Mouse (Mus musculus) midbrain, embryonic 13.5 days (tissue): ENCODE data around the gene Cd302. TPM values are rescaled to one million over a fixed set of nuclear protein-coding genes. Genes with fewer than 3 reads are reported as not detected.

Source experiments
- ATAC-seq: fragments of 200-750 bp; cut with Nextera tagmentation; 2 replicates; pipeline ENCODE4 v1.8.0; 2017; ENCODE audit warnings: mild to moderate bottlenecking, moderate TSS enrichment, moderate library complexity
- H3K27ac ChIP-seq: fragments of 300-500 bp; sonication (generic); 2 replicates; pipeline ENCODE4 v1.5.1; 2015; ENCODE audit warnings: inconsistent platforms, mild to moderate bottlenecking, moderate library complexity
- H3K27me3 ChIP-seq: fragments of 300-500 bp; sonication (generic); 2 replicates; pipeline ENCODE4 v1.6.1; 2015; ENCODE audit warnings: mild to moderate bottlenecking, inconsistent platforms
- H3K36me3 ChIP-seq: fragments of 300-500 bp; sonication (generic); 2 replicates; pipeline ENCODE4 v1.6.1; 2015; ENCODE audit warnings: mild to moderate bottlenecking, inconsistent platforms
- H3K4me1 ChIP-seq: fragments of 300-500 bp; sonication (generic); replicated peaks from 2 replicates; pipeline ENCODE4 v1.6.1; 2015; ENCODE audit warnings: inconsistent platforms
- H3K4me2 ChIP-seq: fragments of 300-500 bp; sonication (generic); replicated peaks from 2 replicates; pipeline ENCODE4 v1.6.1; 2015; ENCODE audit warnings: moderate library complexity, mild to moderate bottlenecking, inconsistent platforms
- H3K4me3 ChIP-seq: fragments of 300-500 bp; sonication (generic); replicated peaks from 2 replicates; pipeline ENCODE4 v1.5.1; 2015; ENCODE audit warnings: mild to moderate bottlenecking, inconsistent platforms
- H3K9ac ChIP-seq: fragments of 300-500 bp; sonication (generic); replicated peaks from 2 replicates; pipeline ENCODE4 v1.6.1; 2015; ENCODE audit warnings: mild to moderate bottlenecking, inconsistent platforms
- H3K9me3 ChIP-seq: fragments of 300-500 bp; sonication (generic); 2 replicates; pipeline ENCODE4 v1.6.1; 2016; ENCODE audit warnings: mild to moderate bottlenecking, inconsistent platforms
- WGBS: fragments of 180-500 bp; shearing (Covaris S2); methylation state at CpG from one replicate; pipeline ENCODE4 v1.1.7; 2015; 5-methylcytosine and 5-hydroxymethylcytosine counted together
- polyA plus RNA-seq: library from polyadenylated mRNA; unstranded; fragments of >200 nt; fragmentation: Nextera tagmentation; extraction: Ambion mirVana; gene quantifications from 2 replicates; pipeline ENCODE4 v1.2.1, GENCODE M21; 2015

Gene Cd302
- polyA plus RNA-seq, 1 experiment from 2014 or later = 11.1 TPM

GRCm38 (mm10) chr2:60209122-60209611 is 75.1 kb downstream of the Cd302 start:
- ATAC-seq = peak; percentile 51
- H3K9me3 ChIP-seq = no peaks in the 10 kb centered on the region
- peak overlapping the region; percentile 51 for H3K4me2 ChIP-seq
- H3K27ac ChIP-seq = peak overlapping the region; percentile 95
- peaks cover 7% of the 10 kb centered on the region; the same call in 1 of the 2 replicates for H3K27me3 ChIP-seq
- H3K4me3 ChIP-seq = peak overlapping the region; percentile 90
- WGBS = under 1% methylated on average over 34 of the region's 35 CpGs
- peaks cover 12% of the 10 kb centered on the region for H3K36me3 ChIP-seq
- H3K4me1 ChIP-seq = peaks cover 43% of the 10 kb centered on the region
- peak overlapping the region; percentile 93 for H3K9ac ChIP-seq

DNA sequence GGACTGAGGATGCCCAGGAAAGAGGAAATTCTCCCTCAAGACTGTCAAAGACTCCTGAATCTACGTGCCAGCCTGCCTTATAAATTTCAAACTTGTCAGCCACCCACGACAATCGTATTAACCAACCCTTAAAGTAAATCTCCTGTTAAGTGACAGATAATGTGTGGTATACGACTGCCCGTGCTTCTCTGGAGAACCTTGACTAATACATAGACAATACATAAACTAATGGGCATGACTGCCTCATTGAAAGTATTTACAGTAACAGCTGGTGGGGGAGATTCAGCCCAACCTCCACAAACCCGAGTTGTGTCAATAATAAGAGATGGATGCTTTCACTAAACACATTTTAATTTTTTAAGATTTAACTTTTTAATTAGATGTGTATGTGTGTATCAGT is 78.5 kb downstream of the Cd302 start:
- H3K9me3 ChIP-seq = no peaks in the 10 kb centered on the region
- no peak overlapping the region for H3K9ac ChIP-seq
- 55% methylated on average over 6 of the region's 6 CpGs for whole genome bisulfite sequencing
- no peak overlapping the region for H3K4me3 ChIP-seq
- peaks cover 9% of the 10 kb centered on the region; the same call in 1 of the 2 replicates for H3K36me3 ChIP-seq
- H3K4me2 ChIP-seq = no peak overlapping the region
- ATAC-seq = no peak
- peaks cover 7% of the 10 kb centered on the region; the same call in 1 of the 2 replicates for H3K27me3 ChIP-seq
- H3K27ac ChIP-seq = no peak overlapping the region
- H3K4me1 ChIP-seq = peaks cover 15% of the 10 kb centered on the region

DNA sequence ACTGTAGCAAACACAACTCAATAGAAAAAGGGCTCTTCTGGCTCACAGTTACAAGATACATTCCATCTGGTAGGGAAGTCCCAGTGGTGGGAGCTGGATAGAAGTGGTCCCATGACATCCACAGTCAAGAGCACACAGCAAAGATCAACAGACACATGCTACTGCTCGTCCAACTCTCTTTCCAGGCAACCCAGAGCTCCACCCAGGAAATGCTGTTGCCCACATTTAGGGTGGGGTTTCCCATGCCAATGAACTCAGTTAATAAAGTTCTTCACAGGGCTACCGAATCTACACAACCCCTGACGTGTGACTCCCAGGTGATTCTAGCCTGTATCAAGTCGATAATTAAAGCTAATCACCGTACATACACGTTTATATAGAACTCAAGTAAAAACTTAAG is 80.1 kb downstream of the Cd302 start:
- Histone ChIP-seq H3K9ac (no peak overlapping the region), H3K36me3 (peaks cover 9% of the 10 kb centered on the region; the same call in 1 of the 2 replicates), H3K4me1 (peaks cover 13% of the 10 kb centered on the region), H3K27ac (no peak overlapping the region), H3K9me3 (no peaks in the 10 kb centered on the region), H3K4me3 (no peak overlapping the region), H3K4me2 (no peak overlapping the region), H3K27me3 (peaks cover 7% of the 10 kb centered on the region; the same call in 1 of the 2 replicates)
- WGBS = 89% methylated on average over 6 of the region's 6 CpGs
- ATAC-seq = no peak

DNA sequence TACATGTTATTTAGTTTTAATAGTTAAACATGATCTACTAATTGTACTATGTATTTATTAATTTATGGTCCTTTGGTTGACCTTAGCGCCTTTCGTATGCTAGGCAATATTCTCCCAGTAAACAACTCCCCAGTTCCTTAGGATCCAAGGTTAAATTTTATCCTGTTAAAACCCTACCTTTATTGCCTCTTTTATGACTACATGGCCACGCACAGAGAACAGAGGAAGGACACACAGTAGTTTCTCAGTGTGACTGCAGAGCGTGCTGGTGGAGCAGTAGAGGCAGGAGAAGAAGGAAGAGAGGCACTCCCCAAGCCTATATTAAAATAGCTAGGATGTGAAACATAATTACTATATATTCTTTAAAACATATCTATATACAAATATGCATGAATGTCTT is 80.6 kb downstream of the Cd302 start:
- Histone ChIP-seq H3K36me3 (peaks cover 9% of the 10 kb centered on the region; the same call in 1 of the 2 replicates), H3K27ac (no peak overlapping the region), H3K4me1 (peaks cover 13% of the 10 kb centered on the region), H3K4me3 (no peak overlapping the region), H3K9ac (no peak overlapping the region), H3K9me3 (no peaks in the 10 kb centered on the region), H3K27me3 (peaks cover 7% of the 10 kb centered on the region; the same call in 1 of the 2 replicates), H3K4me2 (no peak overlapping the region)
- no peak for ATAC-seq
- WGBS = 97% methylated on average over 4 of the region's 4 CpGs

DNA sequence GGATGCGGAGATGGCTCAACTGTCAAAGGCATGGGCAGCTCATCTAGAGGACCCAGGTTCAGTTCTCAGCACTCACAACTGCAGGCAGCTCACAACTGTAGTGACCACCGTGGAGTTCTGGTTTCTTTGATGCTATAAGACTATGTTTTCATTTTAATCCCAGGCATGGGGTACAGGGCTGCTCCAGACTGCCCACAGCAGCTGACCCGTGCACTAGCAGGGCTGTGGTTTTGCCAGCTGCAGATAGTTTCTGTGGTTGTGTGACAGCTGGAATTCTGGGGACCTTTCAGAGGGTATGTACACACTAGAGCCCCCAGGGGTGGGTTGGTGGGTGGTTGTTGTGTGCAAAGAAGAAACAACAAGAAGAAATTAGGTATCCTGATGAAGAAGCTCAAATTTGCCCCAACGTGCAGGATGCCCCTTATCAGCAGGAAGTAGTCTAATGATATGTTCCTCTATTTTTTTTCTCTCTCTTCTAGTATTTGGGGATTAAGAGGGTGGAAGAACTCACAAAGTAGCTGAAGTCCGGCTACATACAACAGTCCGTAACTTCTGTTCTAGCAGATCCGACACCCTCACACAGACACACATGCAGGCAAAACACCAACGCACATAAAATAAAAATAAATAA is 81.3 kb downstream of the Cd302 start:
- ATAC-seq = no peak
- Histone ChIP-seq H3K4me2 (no peak overlapping the region), H3K9ac (no peak overlapping the region), H3K4me3 (no peak overlapping the region), H3K27me3 (peaks cover 4% of the 10 kb centered on the region; the same call in 1 of the 2 replicates), H3K36me3 (peaks cover 9% of the 10 kb centered on the region; the same call in 1 of the 2 replicates), H3K4me1 (peaks cover 8% of the 10 kb centered on the region), H3K9me3 (no peaks in the 10 kb centered on the region), H3K27ac (no peak overlapping the region)
- WGBS = 87% methylated on average over 8 of the region's 8 CpGs

Other genes with a start within 250 kb of the Cd302 start
- 98.1 and 103 TPM in 2 replicates for gene Baz2b, start 74.6 kb downstream of the Cd302 start, polyA plus RNA-seq
- gene March7, start 74.6 kb downstream of the Cd302 start, polyA plus RNA-seq = 95.4 and 105 TPM in 2 replicates
- gene Ly75, start 98.8 kb upstream of the Cd302 start, polyA plus RNA-seq = 0.52 and 0.68 TPM in 2 replicates